Comparison of ENCODE assay signal across 16 mouse cellular contexts in genomic region chr1:55133173-55133572, GRCm38 (mm10). TPM values are rescaled to one million over a fixed set of nuclear protein-coding genes. Genes with fewer than 3 reads are reported as not detected.
DNase-seq lines count a peak whose midpoint lies in the region; ATAC-seq lines count a peak whose summit lies in the region.
"Had no signal": no experiment of that assay in that cellular context is flagged by ENCODE, and none has a peak within 500 bp of the region (broad histone marks: within the 10 kb centered on the region; RNA-seq: fewer than 3 reads in every experiment).

No protein-coding gene starts in this region.

- peak overlapping the region; percentile 35 for H3K4me2 ChIP-seq in heart, embryonic 13.5 days
- 0 out of 2 replicates have a peak overlapping the region, but pooled peaks have one; percentile 10 for H3K4me2 ChIP-seq in embryonic facial prominence, embryonic 14.5 days (ENCODE audit: low read depth, low read length)
- peak overlapping the region; percentile 24; the same call in 1 of the 2 replicates for H3K4me2 ChIP-seq in liver, embryonic 16.5 days (ENCODE audit: low read depth, low read length)

- H3K9me3 ChIP-seq in heart, embryonic 13.5 days = no peaks in the 10 kb centered on the region
- no peaks in the 10 kb centered on the region for H3K9me3 ChIP-seq in heart, embryonic 10.5 days
- H3K9me3 ChIP-seq in megakaryocyte, embryonic 14.5 days = no peaks in the 10 kb centered on the region
- H3K9me3 ChIP-seq in embryonic facial prominence, embryonic 14.5 days (ENCODE audit: control insufficient read depth, low read length) = no peaks in the 10 kb centered on the region
- no peaks in the 10 kb centered on the region for H3K9me3 ChIP-seq in liver, embryonic 16.5 days (replicated peaks; ENCODE audit: control insufficient read depth, low read length)
- H3K9me3 ChIP-seq: forebrain, embryonic 10.5 days; midbrain, embryonic 12.5 days had no signal

- H3K27me3 ChIP-seq in heart, embryonic 13.5 days (replicated peaks) = no peaks in the 10 kb centered on the region
- H3K27me3 ChIP-seq in heart, embryonic 10.5 days (ENCODE audit: insufficient read depth, poor library complexity, severe bottlenecking) = no peaks in the 10 kb centered on the region
- no peaks in the 10 kb centered on the region for H3K27me3 ChIP-seq in megakaryocyte, embryonic 14.5 days (replicated peaks)
- no peaks in the 10 kb centered on the region for H3K27me3 ChIP-seq in embryonic facial prominence, embryonic 14.5 days (replicated peaks; ENCODE audit: control insufficient read depth, insufficient read depth, low read length)
- no peaks in the 10 kb centered on the region for H3K27me3 ChIP-seq in liver, embryonic 16.5 days (ENCODE audit: control insufficient read depth, insufficient read depth, low read depth, low read length)
- H3K27me3 ChIP-seq: midbrain, embryonic 12.5 days had no signal

- DNase-seq in heart, embryonic 10.5 days (ENCODE audit: low spot score) = no peak
- no peak for DNase-seq in embryonic facial prominence, embryonic 14.5 days (ENCODE audit: low spot score)
- no peak for DNase-seq in spleen, adult 18-20 months
- no peak for DNase-seq in thymus, postnatal 10 days (ENCODE audit: low spot score in 2 of 2)
- DNase-seq: cerebellum, adult 11-12 months; gastrocnemius, postnatal 10 days; heart, postnatal 14 days; kidney, postnatal 4 days; lung, adult 18-20 months had no signal

- peaks cover 24% of the 10 kb centered on the region for H3K4me1 ChIP-seq in heart, embryonic 13.5 days
- H3K4me1 ChIP-seq in heart, embryonic 10.5 days = 0 out of 2 replicates have a peak, but pooled peaks cover 7% of the 10 kb centered on the region
- peaks cover 29% of the 10 kb centered on the region for H3K4me1 ChIP-seq in megakaryocyte, embryonic 14.5 days
- peaks cover 20% of the 10 kb centered on the region for H3K4me1 ChIP-seq in embryonic facial prominence, embryonic 14.5 days (ENCODE audit: control insufficient read depth, insufficient read depth, low read length)
- peaks cover 18% of the 10 kb centered on the region for H3K4me1 ChIP-seq in liver, embryonic 16.5 days (ENCODE audit: control insufficient read depth, low read depth, low read length)

- no peak for ATAC-seq in heart, embryonic 13.5 days (ENCODE audit: extremely low read depth, insufficient number of reproducible peaks, low FRiP score, low TSS enrichment)
- ATAC-seq in megakaryocyte, adult 5-6 weeks (ENCODE audit: poor library complexity, severe bottlenecking) = no peak
- ATAC-seq in embryonic facial prominence, embryonic 14.5 days (ENCODE audit: low read depth) = no peak
- no peak for ATAC-seq in liver, embryonic 16.5 days (ENCODE audit: low read depth)
- ATAC-seq: CD4-positive, CD25-positive, alpha-beta regulatory T cell, adult 4 months had no signal

- WGBS in heart, embryonic 13.5 days = 73% methylated on average over 2 of the region's 2 CpGs
- 73% methylated on average over 2 of the region's 2 CpGs for WGBS in heart, embryonic 10.5 days
- WGBS in embryonic facial prominence, embryonic 14.5 days = 62% methylated on average over 2 of the region's 2 CpGs
- WGBS in liver, embryonic 16.5 days (ENCODE audit: insufficient replicate concordance) = 72% methylated on average over 2 of the region's 2 CpGs

- no peak overlapping the region for H3K27ac ChIP-seq in heart, embryonic 13.5 days (replicated peaks)
- no peak overlapping the region for H3K27ac ChIP-seq in heart, embryonic 10.5 days
- H3K27ac ChIP-seq in embryonic facial prominence, embryonic 14.5 days (replicated peaks; ENCODE audit: low read depth, low read length) = no peak overlapping the region
- no peak overlapping the region for H3K27ac ChIP-seq in liver, embryonic 16.5 days (ENCODE audit: low read length)
- H3K27ac ChIP-seq: forebrain, embryonic 10.5 days; midbrain, embryonic 12.5 days had no signal

- no peak overlapping the region for H3K4me3 ChIP-seq in heart, embryonic 13.5 days
- no peak overlapping the region for H3K4me3 ChIP-seq in heart, embryonic 10.5 days
- H3K4me3 ChIP-seq in megakaryocyte, embryonic 14.5 days (replicated peaks) = peak overlapping the region; percentile 85
- H3K4me3 ChIP-seq in embryonic facial prominence, embryonic 14.5 days (ENCODE audit: low read depth, low read length) = no peak overlapping the region
- no peak overlapping the region for H3K4me3 ChIP-seq in liver, embryonic 16.5 days (ENCODE audit: low read depth, low read length)

- 0 out of 2 replicates have a peak overlapping the region, but pooled peaks have one; percentile 59 for H3K9ac ChIP-seq in heart, embryonic 13.5 days
- H3K9ac ChIP-seq in embryonic facial prominence, embryonic 14.5 days (ENCODE audit: low read depth, low read length) = 0 out of 2 replicates have a peak overlapping the region, but pooled peaks have one; percentile 14
- no peak overlapping the region for H3K9ac ChIP-seq in liver, embryonic 16.5 days (ENCODE audit: low read depth, low read length)

- peaks cover 17% of the 10 kb centered on the region for H3K36me3 ChIP-seq in heart, embryonic 13.5 days
- H3K36me3 ChIP-seq in heart, embryonic 10.5 days = peaks cover 25% of the 10 kb centered on the region
- peaks cover 37% of the 10 kb centered on the region for H3K36me3 ChIP-seq in megakaryocyte, embryonic 14.5 days (replicated peaks; ENCODE audit: low read length)
- H3K36me3 ChIP-seq in embryonic facial prominence, embryonic 14.5 days (ENCODE audit: control insufficient read depth, insufficient read depth, low read length) = peaks cover 9% of the 10 kb centered on the region; the same call in 1 of the 2 replicates
- H3K36me3 ChIP-seq in liver, embryonic 16.5 days (ENCODE audit: control insufficient read depth, insufficient read depth) = no peaks in the 10 kb centered on the region

RNA-seq across cellular contexts. Expression of gene Mob4, which starts 2.1 kb away (rescaled TPM):
- 95.9 and 117 TPM in 2 replicates for polyA plus RNA-seq in heart, embryonic 13.5 days (2015; fragmentation: Nextera tagmentation; extraction: Ambion mirVana)
- polyA plus RNA-seq in heart, embryonic 10.5 days (2016; fragmentation: Nextera tagmentation; extraction: Ambion mirVana) = 101 and 112 TPM in 2 replicates
- 7.0 TPM in 1 of 2 replicates, not detected in the other for polyA plus RNA-seq in megakaryocyte, embryonic 14.5 days (2012; ENCODE audit: insufficient read depth, low replicate concordance)
- total RNA-seq in megakaryocyte, adult 5-6 weeks (2015) = 58.9 and 68.5 TPM in 2 replicates
- 50.4 and 56.6 TPM in 2 replicates for total RNA-seq in megakaryocyte, adult 5-6 weeks (2017)
- polyA plus RNA-seq in embryonic facial prominence, embryonic 14.5 days (2014; fragmentation: Nextera tagmentation; extraction: Ambion mirVana) = 117 and 122 TPM in 2 replicates
- polyA plus RNA-seq in liver, embryonic 16.5 days (2015; fragmentation: Nextera tagmentation; extraction: Ambion mirVana) = 39.5 and 39.8 TPM in 2 replicates

RNA-seq across cellular contexts. Expression of gene Hspd1, which starts 45.1 kb away (rescaled TPM):
- polyA plus RNA-seq in heart, embryonic 13.5 days (2015; fragmentation: Nextera tagmentation; extraction: Ambion mirVana) = 432 and 493 TPM in 2 replicates
- polyA plus RNA-seq in heart, embryonic 10.5 days (2016; fragmentation: Nextera tagmentation; extraction: Ambion mirVana) = 650 and 681 TPM in 2 replicates
- 11.8 and 31.5 TPM in 2 replicates for polyA plus RNA-seq in megakaryocyte, embryonic 14.5 days (2012; ENCODE audit: insufficient read depth, low replicate concordance)
- 56.6 and 68.6 TPM in 2 replicates for total RNA-seq in megakaryocyte, adult 5-6 weeks (2015)
- total RNA-seq in megakaryocyte, adult 5-6 weeks (2017) = 112 and 120 TPM in 2 replicates
- polyA plus RNA-seq in embryonic facial prominence, embryonic 14.5 days (2014; fragmentation: Nextera tagmentation; extraction: Ambion mirVana) = 298 and 311 TPM in 2 replicates
- polyA plus RNA-seq in liver, embryonic 16.5 days (2015; fragmentation: Nextera tagmentation; extraction: Ambion mirVana) = 236 and 253 TPM in 2 replicates

RNA-seq across cellular contexts. Expression of gene Hspe1, which starts 45.2 kb away (rescaled TPM):
- polyA plus RNA-seq in heart, embryonic 13.5 days (2015; fragmentation: Nextera tagmentation; extraction: Ambion mirVana) = 306 and 363 TPM in 2 replicates
- polyA plus RNA-seq in heart, embryonic 10.5 days (2016; fragmentation: Nextera tagmentation; extraction: Ambion mirVana) = 474 and 598 TPM in 2 replicates
- polyA plus RNA-seq in megakaryocyte, embryonic 14.5 days (2012; ENCODE audit: insufficient read depth, low replicate concordance) = 21.9 and 66.1 TPM in 2 replicates
- total RNA-seq in megakaryocyte, adult 5-6 weeks (2015) = 119 TPM in 2 replicates
- total RNA-seq in megakaryocyte, adult 5-6 weeks (2017) = 121 and 162 TPM in 2 replicates
- polyA plus RNA-seq in embryonic facial prominence, embryonic 14.5 days (2014; fragmentation: Nextera tagmentation; extraction: Ambion mirVana) = 387 and 459 TPM in 2 replicates
- 269 and 326 TPM in 2 replicates for polyA plus RNA-seq in liver, embryonic 16.5 days (2015; fragmentation: Nextera tagmentation; extraction: Ambion mirVana)
